Mouse (Mus musculus): ENCODE measurements around the gene Phactr4. TPM values are rescaled to one million over a fixed set of nuclear protein-coding genes. Genes with fewer than 3 reads are reported as not detected.

Gene Phactr4
- polyA plus RNA-seq, 1 experiment from 2014 or later, result 23.6 TPM

- H3K4me1 ChIP-seq, result peaks cover 12% of the 10 kb centered on the region
- WGBS, result under 1% methylated on average over 15 of the region's 15 CpGs
- H3K9me3 ChIP-seq (replicated peaks), result no peaks in the 10 kb centered on the region
- H3K4me3 ChIP-seq, result peak overlapping the region; percentile 91
- H3K27ac ChIP-seq (replicated peaks), result peak overlapping the region; percentile 96
- DNase-seq (ENCODE audit: low spot score), result no peak
- no peaks in the 10 kb centered on the region for H3K27me3 ChIP-seq (ENCODE audit: low read depth, poor library complexity, severe bottlenecking)
- peaks cover 50% of the 10 kb centered on the region for H3K36me3 ChIP-seq
Observed at GRCm38 (mm10) chr4:132309140-132309848, 113.0 kb downstream of the Phactr4 start.

- H3K4me3 ChIP-seq, result peak overlapping the region; percentile 91
Observed at GRCm38 (mm10) chr4:132308437-132309139, 113.7 kb downstream of the Phactr4 start.

DNA sequence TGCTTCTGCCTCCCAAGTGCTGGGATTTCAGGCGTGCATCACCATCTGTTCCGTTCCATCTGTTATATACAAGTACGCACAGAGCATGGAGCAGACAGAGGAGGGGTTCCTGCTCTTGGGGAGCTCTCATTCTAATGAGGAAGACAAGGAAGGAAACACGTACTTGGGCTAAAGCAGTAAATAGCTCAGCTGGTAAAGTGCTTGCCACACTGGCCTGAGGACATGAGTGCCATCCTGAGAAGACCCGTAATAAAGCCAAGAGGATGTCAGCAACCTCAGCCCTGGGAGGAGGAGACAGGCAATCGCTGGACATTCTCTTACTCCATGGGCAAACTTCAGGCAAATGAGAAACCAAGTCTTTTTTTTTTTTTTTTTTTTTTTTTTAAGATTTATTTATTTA lies 116.3 kb downstream of the Phactr4 start:
- peaks cover 26% of the 10 kb centered on the region for H3K4me1 ChIP-seq
- 84% methylated on average over 6 of the region's 6 CpGs for WGBS

More at GRCm38 (mm10) chr4:132308437-132309139, 113.7 kb downstream of the Phactr4 start:
- Histone ChIP-seq H3K27ac (replicated peaks) (peak overlapping the region; percentile 96), H3K4me1 (peaks cover 12% of the 10 kb centered on the region), H3K36me3 (peaks cover 43% of the 10 kb centered on the region), H3K27me3 (ENCODE audit: low read depth, poor library complexity, severe bottlenecking) (no peaks in the 10 kb centered on the region), H3K9me3 (replicated peaks) (no peaks in the 10 kb centered on the region)
- WGBS, result 2% methylated on average over 41 of the region's 41 CpGs
- DNase-seq (ENCODE audit: low spot score), result peak; percentile 90

More for the DNA sequence above, 116.3 kb downstream of the Phactr4 start:
- H3K4me3 ChIP-seq, result no peak overlapping the region
- H3K9me3 ChIP-seq (replicated peaks), result no peaks in the 10 kb centered on the region
- H3K27ac ChIP-seq (replicated peaks), result no peak overlapping the region
- no peaks in the 10 kb centered on the region for H3K27me3 ChIP-seq (ENCODE audit: low read depth, poor library complexity, severe bottlenecking)
- no peak for DNase-seq (ENCODE audit: low spot score)
- peaks cover 18% of the 10 kb centered on the region for H3K36me3 ChIP-seq

Small RNA genes lying within 50 kb of the gene (microRNA-seq; reads per million reads assigned to microRNA genes)
- not detected for gene Gm25707

Other genes with a start within 250 kb of the Phactr4 start
- 148 and 150 TPM in 2 replicates for gene Ythdf2, start 210.2 kb downstream of the Phactr4 start, polyA plus RNA-seq (2016; fragmentation: Nextera tagmentation; extraction: Ambion mirVana)
- 45.9 and 49.3 TPM in 2 replicates for gene Gmeb1, start 160.9 kb downstream of the Phactr4 start, polyA plus RNA-seq (2016; fragmentation: Nextera tagmentation; extraction: Ambion mirVana)
- gene Taf12, start 148.1 kb downstream of the Phactr4 start, polyA plus RNA-seq (2016; fragmentation: Nextera tagmentation; extraction: Ambion mirVana), result 70.1 and 73.0 TPM in 2 replicates
- 0.79 and 0.85 TPM in 2 replicates for gene Rab42, start 119.1 kb downstream of the Phactr4 start, polyA plus RNA-seq (2016; fragmentation: Nextera tagmentation; extraction: Ambion mirVana)
- gene Trnau1ap, start 93.0 kb downstream of the Phactr4 start, polyA plus RNA-seq (2016; fragmentation: Nextera tagmentation; extraction: Ambion mirVana), result 83.5 and 87.8 TPM in 2 replicates
- 144 and 164 TPM in 2 replicates for gene Rcc1, start 68.9 kb downstream of the Phactr4 start, polyA plus RNA-seq (2016; fragmentation: Nextera tagmentation; extraction: Ambion mirVana)
- gene Med18, start 41.4 kb upstream of the Phactr4 start, polyA plus RNA-seq (2016; fragmentation: Nextera tagmentation; extraction: Ambion mirVana), result 32.6 and 35.3 TPM in 2 replicates
- 13.0 and 14.7 TPM in 2 replicates for gene Sesn2, start 88.0 kb upstream of the Phactr4 start, polyA plus RNA-seq (2016; fragmentation: Nextera tagmentation; extraction: Ambion mirVana)
- 965 and 979 TPM in 2 replicates for gene Atpif1, start 111.2 kb upstream of the Phactr4 start, polyA plus RNA-seq (2016; fragmentation: Nextera tagmentation; extraction: Ambion mirVana)
- 203 and 216 TPM in 2 replicates for gene Dnajc8, start 113.1 kb upstream of the Phactr4 start, polyA plus RNA-seq (2016; fragmentation: Nextera tagmentation; extraction: Ambion mirVana)
- gene Ptafr, start 141.6 kb upstream of the Phactr4 start, polyA plus RNA-seq (2016; fragmentation: Nextera tagmentation; extraction: Ambion mirVana), result 0.41 and 0.56 TPM in 2 replicates
- 30.0 and 30.1 TPM in 2 replicates for gene Eya3, start 216.5 kb upstream of the Phactr4 start, polyA plus RNA-seq (2016; fragmentation: Nextera tagmentation; extraction: Ambion mirVana)